Mouse (Mus musculus) G1E (cell line): ENCODE results near the gene Epo.

Source experiments
- CTCF ChIP-seq: IDR thresholded peaks from 2 replicates; pipeline ENCODE4 v1.5.1; 2012; ENCODE audit warnings: low read depth, low read length, inconsistent platforms, mixed read lengths
- GATA1 ChIP-seq: IDR thresholded peaks from 2 replicates; pipeline ENCODE4 v1.6.1; 2012; ENCODE audit warnings: borderline replicate concordance, low read length, inconsistent platforms, mixed read lengths
- GATA2 ChIP-seq: IDR thresholded peaks from 2 replicates; pipeline ENCODE4 v1.6.1; 2012; ENCODE audit warnings: low read depth, low read length, inconsistent platforms, borderline replicate concordance
- POLR2AphosphoS5 ChIP-seq: IDR thresholded peaks from 2 replicates; pipeline ENCODE4 v1.6.1; 2012; ENCODE audit warnings: low read depth, low read length, inconsistent platforms; ENCODE audit not compliant: insufficient replicate concordance
- TAL1 ChIP-seq: conservative IDR thresholded peaks from 2 replicates; pipeline ENCODE4 v1.6.1; 2012; ENCODE audit warnings: low read depth, low read length, inconsistent platforms, mixed read lengths

DNA sequence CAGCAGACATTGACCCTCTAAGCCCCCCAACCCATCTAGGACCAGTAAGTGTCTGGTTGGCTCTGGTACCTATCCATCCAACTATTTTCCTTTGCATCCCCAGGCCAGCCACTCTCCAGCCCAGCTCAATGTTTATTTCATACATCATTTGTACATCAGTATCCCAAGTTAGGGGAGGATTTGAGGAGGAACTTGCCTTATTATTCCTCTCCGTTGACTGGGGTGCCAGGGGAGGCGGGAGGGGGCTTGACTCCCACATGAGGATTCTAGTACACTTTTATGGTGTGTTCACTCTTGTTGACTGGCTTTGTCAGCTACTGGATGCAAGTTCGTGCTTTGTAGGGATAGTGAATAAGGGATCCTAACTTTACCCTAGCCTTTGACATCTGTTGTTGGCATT, 21.3 kb downstream of the Epo start:
- no peak for TF ChIP-seq CTCF
- TF ChIP-seq GATA1, result no peak
- no peak for TF ChIP-seq POLR2AphosphoS5
- TF ChIP-seq TAL1, result no peak
- TF ChIP-seq GATA2, result no peak
